Mouse (Mus musculus) limb, embryonic 14.5 days (tissue): ENCODE data around the gene Slit1. TPM values are rescaled to one million over a fixed set of nuclear protein-coding genes. Genes with fewer than 3 reads are reported as not detected.
A peak's percentile ranks its signal among the peaks of the same experiment; 100 is the strongest.

Experiments used
- ATAC-seq: fragments of 200-750 bp; cut with Nextera tagmentation; 2 replicates; pipeline ENCODE4 v1.8.0; 2017; ENCODE audit warnings: low read depth, moderate number of reproducible peaks, moderate TSS enrichment; ENCODE audit not compliant: low FRiP score
- DNase-seq: peaks from one replicate; pipeline ENCODE4 v3.0.0-alpha.2; 2015; ENCODE audit warnings: low spot score
- H3K27ac ChIP-seq: fragments of 300-500 bp; sonication (generic); replicated peaks from 2 replicates; pipeline ENCODE4 v1.5.1; 2014; ENCODE audit warnings: low read depth, mild to moderate bottlenecking, low read length, moderate library complexity, mixed read lengths
- H3K27me3 ChIP-seq: fragments of 300-500 bp; sonication (generic); 2 replicates; pipeline ENCODE4 v1.6.1; 2014; ENCODE audit warnings: low read length, mixed read lengths; ENCODE audit not compliant: control insufficient read depth, insufficient read depth
- H3K36me3 ChIP-seq: fragments of 300-500 bp; sonication (generic); 2 replicates; pipeline ENCODE4 v1.6.1; 2014; ENCODE audit warnings: mild to moderate bottlenecking, low read length, moderate library complexity, mixed read lengths; ENCODE audit not compliant: control insufficient read depth, insufficient read depth
- H3K4me1 ChIP-seq: fragments of 300-500 bp; sonication (generic); 2 replicates; pipeline ENCODE4 v1.6.1; 2014; ENCODE audit warnings: antibody characterized with exemption, low read length, mixed read lengths; ENCODE audit not compliant: control insufficient read depth, insufficient read depth
- H3K4me2 ChIP-seq: fragments of 300-500 bp; sonication (generic); replicated peaks from 2 replicates; pipeline ENCODE4 v1.6.1; 2014; ENCODE audit warnings: low read depth, mild to moderate bottlenecking, low read length, moderate library complexity; ENCODE audit not compliant: severe bottlenecking
- H3K4me3 ChIP-seq: fragments of 300-500 bp; sonication (generic); replicated peaks from 2 replicates; pipeline ENCODE4 v1.5.1; 2014; ENCODE audit warnings: low read length
- H3K9ac ChIP-seq: fragments of 300-500 bp; sonication (generic); 2 replicates; pipeline ENCODE4 v1.6.1; 2014; ENCODE audit warnings: mild to moderate bottlenecking, low read depth, low read length, moderate library complexity; ENCODE audit not compliant: severe bottlenecking
- H3K9me3 ChIP-seq: fragments of 300-500 bp; sonication (generic); 2 replicates; pipeline ENCODE4 v1.6.1; 2016; ENCODE audit warnings: low read length; ENCODE audit not compliant: control insufficient read depth
- POLR2A ChIP-seq: fragments of 200-500 bp; IDR thresholded peaks from 2 replicates; pipeline ENCODE4 v1.8.0; 2012; ENCODE audit warnings: inconsistent platforms, mild to moderate bottlenecking, moderate library complexity, borderline replicate concordance; ENCODE audit not compliant: insufficient read depth, insufficient read length; ENCODE audit errors: extremely low read depth
- WGBS: fragments of 180-500 bp; shearing (Covaris S2); extraction: QIAGEN DNeasy Blood & Tissue Kit; methylation state at CpG from one replicate; pipeline ENCODE4 v1.1.7; 2014; 5-methylcytosine and 5-hydroxymethylcytosine counted together
- polyA plus RNA-seq, 2 experiments: library from polyadenylated mRNA; depleted of rRNA in 1 of 2; stranded (reverse) in 1 of 2; unstranded in 1 of 2; fragments of >200 nt; fragmentation: Nextera tagmentation in 1 of 2; extraction: Ambion mirVana in 1 of 2; gene quantifications; 2 replicates each; pipeline versions ENCODE4 v1.2.1 to v1.2.3; 2012 to 2014

The Slit1 gene
- polyA plus RNA-seq, 2 experiments, result 0.50 to 0.68 TPM

GRCm38 (mm10) chr19:41665941-41666340 lies 77.5 kb downstream of the Slit1 start:
- H3K27me3 ChIP-seq, result peaks cover 7% of the 10 kb centered on the region
- WGBS, result 56% methylated on average over 4 of the region's 4 CpGs

GRCm38 (mm10) chr19:41663506-41664242 lies 79.8 kb downstream of the Slit1 start:
- no peak for TF ChIP-seq POLR2A
- 8% methylated on average over 13 of the region's 13 CpGs for whole genome bisulfite sequencing
- no peaks in the 10 kb centered on the region for H3K4me1 ChIP-seq
- ATAC-seq, result no peak
- no peak overlapping the region for H3K4me3 ChIP-seq
- no peak overlapping the region for H3K27ac ChIP-seq
- H3K9ac ChIP-seq, result no peak overlapping the region
- no peak for DNase-seq
- no peak overlapping the region for H3K4me2 ChIP-seq
- H3K36me3 ChIP-seq, result no peaks in the 10 kb centered on the region
- no peaks in the 10 kb centered on the region for H3K9me3 ChIP-seq
- peaks cover 7% of the 10 kb centered on the region for H3K27me3 ChIP-seq

More at GRCm38 (mm10) chr19:41665941-41666340, 77.5 kb downstream of the Slit1 start:
- H3K9me3 ChIP-seq, result no peaks in the 10 kb centered on the region
- no peak overlapping the region for H3K9ac ChIP-seq
- no peak for DNase-seq
- H3K4me3 ChIP-seq, result no peak overlapping the region
- no peaks in the 10 kb centered on the region for H3K4me1 ChIP-seq
- no peak for TF ChIP-seq POLR2A
- no peak for ATAC-seq
- H3K4me2 ChIP-seq, result no peak overlapping the region
- no peak overlapping the region for H3K27ac ChIP-seq
- H3K36me3 ChIP-seq, result no peaks in the 10 kb centered on the region

GRCm38 (mm10) chr19:41661466-41661865 lies 82.0 kb downstream of the Slit1 start:
- no peak overlapping the region for H3K9ac ChIP-seq
- no peaks in the 10 kb centered on the region for H3K4me1 ChIP-seq
- no peaks in the 10 kb centered on the region for H3K9me3 ChIP-seq
- H3K36me3 ChIP-seq, result no peaks in the 10 kb centered on the region
- ATAC-seq (no peak), DNase-seq (no peak)
- no peak overlapping the region for H3K4me2 ChIP-seq
- H3K27ac ChIP-seq, result no peak overlapping the region
- TF ChIP-seq POLR2A, result no peak
- H3K27me3 ChIP-seq, result peaks cover 7% of the 10 kb centered on the region
- H3K4me3 ChIP-seq, result no peak overlapping the region
- WGBS, result 82% methylated on average over 13 of the region's 13 CpGs

- Histone ChIP-seq H3K9ac (no peak overlapping the region), H3K36me3 (no peaks in the 10 kb centered on the region), H3K4me1 (no peaks in the 10 kb centered on the region), H3K27me3 (peaks cover 7% of the 10 kb centered on the region), H3K9me3 (no peaks in the 10 kb centered on the region), H3K4me2 (no peak overlapping the region), H3K27ac (no peak overlapping the region), H3K4me3 (no peak overlapping the region)
- ATAC-seq (no peak), DNase-seq (peak; percentile 92)
- TF ChIP-seq POLR2A, result no peak
- WGBS, result 15% methylated on average over 4 of the region's 4 CpGs
Observed at GRCm38 (mm10) chr19:41660999-41661374, 82.5 kb downstream of the Slit1 start.

GRCm38 (mm10) chr19:41660294-41660998 lies 83.0 kb downstream of the Slit1 start:
- no peaks in the 10 kb centered on the region for H3K9me3 ChIP-seq
- TF ChIP-seq POLR2A, result no peak
- H3K4me2 ChIP-seq, result no peak overlapping the region
- no peak overlapping the region for H3K4me3 ChIP-seq
- DNase-seq (no peak), ATAC-seq (no peak)
- H3K27me3 ChIP-seq, result peaks cover 7% of the 10 kb centered on the region
- WGBS, result 72% methylated on average over 17 of the region's 17 CpGs
- no peaks in the 10 kb centered on the region for H3K36me3 ChIP-seq
- no peak overlapping the region for H3K9ac ChIP-seq
- no peak overlapping the region for H3K27ac ChIP-seq
- no peaks in the 10 kb centered on the region for H3K4me1 ChIP-seq
